Mouse (Mus musculus) kidney, embryonic 16.5 days (tissue): ENCODE data around the gene Htr1f. TPM values are rescaled to one million over a fixed set of nuclear protein-coding genes. Genes with fewer than 3 reads are reported as not detected.

Source experiments
- ATAC-seq: fragments of 200-750 bp; cut with Nextera tagmentation; 2 replicates; pipeline ENCODE4 v1.8.0; 2017; ENCODE audit warnings: moderate TSS enrichment; ENCODE audit not compliant: low FRiP score, low TSS enrichment
- H3K27ac ChIP-seq: fragments of 300-500 bp; sonication (generic); 2 replicates; pipeline ENCODE4 v1.5.1; 2014; ENCODE audit warnings: low read length
- H3K27me3 ChIP-seq: fragments of 300-500 bp; sonication (generic); 2 replicates; pipeline ENCODE4 v1.6.1; 2014; ENCODE audit warnings: low read length, control low read depth, mixed read lengths; ENCODE audit not compliant: insufficient read depth
- H3K36me3 ChIP-seq: fragments of 300-500 bp; sonication (generic); 2 replicates; pipeline ENCODE4 v1.6.1; 2014; ENCODE audit warnings: low read length, control low read depth, mixed read lengths; ENCODE audit not compliant: insufficient read depth
- H3K4me1 ChIP-seq: fragments of 300-500 bp; sonication (generic); 2 replicates; pipeline ENCODE4 v1.6.1; 2014; ENCODE audit warnings: low read length, control low read depth, mixed read lengths; ENCODE audit not compliant: insufficient read depth
- H3K4me2 ChIP-seq: fragments of 300-500 bp; sonication (generic); replicated peaks from 2 replicates; pipeline ENCODE4 v1.6.1; 2014; ENCODE audit warnings: low read depth, low read length
- H3K4me3 ChIP-seq: fragments of 300-500 bp; sonication (generic); 2 replicates; pipeline ENCODE4 v1.5.1; 2014; ENCODE audit warnings: mild to moderate bottlenecking, low read length
- H3K9ac ChIP-seq: fragments of 300-500 bp; sonication (generic); replicated peaks from 2 replicates; pipeline ENCODE4 v1.6.1; 2014; ENCODE audit warnings: low read length
- H3K9me3 ChIP-seq: fragments of 300-500 bp; sonication (generic); 2 replicates; pipeline ENCODE4 v1.6.1; 2016; ENCODE audit warnings: low read length, control low read depth
- WGBS: fragments of 180-500 bp; shearing (Covaris S2); extraction: QIAGEN DNeasy Blood & Tissue Kit; methylation state at CpG from one replicate; pipeline ENCODE4 v1.1.7; 2014; 5-methylcytosine and 5-hydroxymethylcytosine counted together
- polyA plus RNA-seq: library from polyadenylated mRNA; unstranded; fragments of >200 nt; fragmentation: Nextera tagmentation; extraction: Ambion mirVana; gene quantifications from 2 replicates; pipeline ENCODE4 v1.2.1, GENCODE M21; 2015

Gene Htr1f
- polyA plus RNA-seq, 1 experiment from 2014 or later, result not detected

DNA sequence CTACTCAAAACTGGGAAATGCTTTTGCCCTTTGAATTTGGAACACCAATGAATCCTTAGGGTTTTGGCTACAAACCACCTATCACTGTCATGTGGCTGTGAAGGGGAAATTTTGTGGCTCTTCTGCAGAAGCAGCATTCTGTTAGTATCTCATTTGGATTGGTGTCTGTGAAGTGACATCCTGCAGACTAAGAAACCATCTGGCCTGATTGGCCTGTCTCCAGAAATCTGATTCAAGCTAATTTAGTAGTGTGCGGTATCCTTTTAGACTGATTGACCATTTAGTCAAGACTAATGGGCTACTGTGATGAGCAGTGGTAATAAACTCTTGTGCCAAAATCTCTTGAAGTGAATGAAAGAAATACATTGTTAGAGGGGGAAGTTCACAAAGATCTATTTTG is 76.0 kb downstream of the Htr1f start:
- H3K27me3 ChIP-seq, result no peaks in the 10 kb centered on the region
- ATAC-seq, result no peak

DNA sequence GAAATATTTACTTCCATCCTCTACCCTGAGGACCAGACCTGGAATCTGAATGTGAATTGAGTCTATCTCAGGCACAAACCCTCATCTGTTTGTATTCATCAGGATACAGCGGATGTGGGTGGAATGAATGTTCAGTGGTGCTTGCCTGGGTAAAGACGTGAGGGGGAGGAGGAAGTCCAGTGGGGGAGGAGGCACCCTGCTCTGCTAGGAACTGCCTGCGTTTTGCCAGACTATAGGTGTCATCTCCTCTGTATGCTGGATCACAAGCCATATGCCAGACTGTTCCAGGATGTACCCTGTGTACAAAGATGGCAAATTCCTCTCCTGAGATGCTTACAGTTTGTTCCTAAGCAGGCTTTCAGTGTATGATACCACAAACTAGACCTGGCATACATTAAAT is 83.3 kb downstream of the Htr1f start:
- H3K9me3 ChIP-seq, result no peaks in the 10 kb centered on the region
- H3K9ac ChIP-seq, result no peak overlapping the region
- WGBS, result 74% methylated on average over 3 of the region's 3 CpGs
- H3K27ac ChIP-seq, result no peak overlapping the region
- no peak overlapping the region for H3K4me2 ChIP-seq
- no peak for ATAC-seq
- H3K36me3 ChIP-seq, result no peaks in the 10 kb centered on the region
- no peak overlapping the region for H3K4me3 ChIP-seq
- H3K4me1 ChIP-seq, result no peaks in the 10 kb centered on the region
- no peaks in the 10 kb centered on the region for H3K27me3 ChIP-seq

More for the DNA sequence above, 76.0 kb downstream of the Htr1f start:
- H3K36me3 ChIP-seq, result no peaks in the 10 kb centered on the region
- H3K27ac ChIP-seq, result no peak overlapping the region
- no peak overlapping the region for H3K9ac ChIP-seq
- H3K4me2 ChIP-seq, result no peak overlapping the region
- WGBS, result 61% methylated on average over 1 of the region's 1 CpGs
- no peaks in the 10 kb centered on the region for H3K9me3 ChIP-seq
- H3K4me3 ChIP-seq, result no peak overlapping the region
- H3K4me1 ChIP-seq, result no peaks in the 10 kb centered on the region

DNA sequence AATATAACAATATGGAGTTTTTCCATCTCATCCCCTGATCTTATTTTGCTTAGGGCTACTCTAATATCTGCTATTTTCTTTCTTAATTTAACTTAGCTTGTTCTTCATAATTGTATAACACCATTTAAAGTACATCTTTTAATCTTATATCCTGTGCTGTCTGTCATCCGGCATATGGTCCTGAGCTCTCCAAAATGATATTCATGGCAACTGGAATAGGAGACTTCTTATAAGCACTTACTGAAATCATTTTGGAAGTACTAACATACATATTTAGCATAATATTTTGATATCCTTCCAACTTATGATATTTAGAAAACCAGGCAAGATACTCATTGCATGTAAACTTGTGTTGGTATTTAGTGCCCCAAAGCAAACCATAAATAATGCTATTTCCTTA is 86.9 kb downstream of the Htr1f start:
- WGBS, result 94% methylated on average over 1 of the region's 1 CpGs
- Histone ChIP-seq H3K27me3 (no peaks in the 10 kb centered on the region), H3K4me3 (no peak overlapping the region), H3K9ac (no peak overlapping the region), H3K4me1 (no peaks in the 10 kb centered on the region), H3K9me3 (no peaks in the 10 kb centered on the region), H3K36me3 (no peaks in the 10 kb centered on the region), H3K27ac (no peak overlapping the region), H3K4me2 (no peak overlapping the region)
- ATAC-seq, result no peak

- Histone ChIP-seq H3K27me3 (no peaks in the 10 kb centered on the region), H3K36me3 (no peaks in the 10 kb centered on the region), H3K27ac (no peak overlapping the region), H3K4me1 (no peaks in the 10 kb centered on the region), H3K9ac (no peak overlapping the region), H3K4me2 (no peak overlapping the region), H3K9me3 (no peaks in the 10 kb centered on the region), H3K4me3 (no peak overlapping the region)
- peak; percentile 57; the same call in 1 of the 2 replicates for ATAC-seq
- WGBS, result 30% methylated on average over 7 of the region's 7 CpGs
Observed at GRCm38 (mm10) chr16:65018134-65018533, 87.5 kb downstream of the Htr1f start.

DNA sequence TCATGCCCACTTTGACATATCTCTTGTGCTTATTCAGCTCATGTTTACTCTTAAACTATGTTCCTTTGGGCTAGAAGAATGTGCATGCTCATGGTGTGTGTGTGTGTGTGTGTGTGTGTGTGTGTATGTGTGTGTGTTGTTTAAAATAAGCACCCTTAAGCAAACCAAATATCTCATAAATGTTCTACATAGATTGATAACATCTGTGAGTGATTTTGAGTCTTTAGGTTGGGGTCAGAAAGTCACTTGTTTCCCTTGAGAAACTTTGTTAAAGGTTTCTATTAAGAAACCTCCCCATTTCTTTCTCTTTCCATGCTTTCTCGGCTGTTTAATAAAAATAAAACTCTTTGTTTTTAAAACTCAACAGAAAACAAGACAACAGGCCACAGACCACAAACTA is 88.1 kb downstream of the Htr1f start:
- H3K9ac ChIP-seq, result no peak overlapping the region
- ATAC-seq, result no peak
- no peaks in the 10 kb centered on the region for H3K27me3 ChIP-seq
- no peak overlapping the region for H3K4me3 ChIP-seq
- 32% methylated on average over 1 of the region's 1 CpGs for WGBS
- H3K36me3 ChIP-seq, result no peaks in the 10 kb centered on the region
- H3K27ac ChIP-seq, result no peak overlapping the region
- no peaks in the 10 kb centered on the region for H3K4me1 ChIP-seq
- H3K4me2 ChIP-seq, result no peak overlapping the region
- no peaks in the 10 kb centered on the region for H3K9me3 ChIP-seq

DNA sequence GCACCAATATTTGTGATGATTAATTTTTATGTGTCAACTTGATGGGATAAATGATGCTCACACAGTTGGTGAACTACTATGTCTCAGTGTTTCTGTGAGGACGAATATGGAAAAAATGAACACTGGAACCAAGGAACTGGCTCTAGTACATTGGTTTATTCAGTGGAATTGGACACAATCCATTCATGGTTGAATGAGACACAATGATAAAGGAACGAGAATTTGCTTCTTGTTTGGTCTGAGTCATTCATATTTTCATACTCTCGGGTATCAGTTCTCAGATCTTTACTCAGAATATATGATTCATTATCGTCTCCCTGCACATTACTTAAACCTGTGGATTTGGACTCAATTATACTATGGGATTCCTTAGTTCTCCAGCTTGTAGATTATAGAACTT is 90.4 kb downstream of the Htr1f start:
- 83% methylated on average over 4 of the region's 4 CpGs for WGBS
- no peak for ATAC-seq

GRCm38 (mm10) chr16:65001993-65002821 is 103.4 kb downstream of the Htr1f start:
- WGBS, result 79% methylated on average over 6 of the region's 6 CpGs
- no peak for ATAC-seq

More for the DNA sequence above, 90.4 kb downstream of the Htr1f start:
- Histone ChIP-seq H3K4me3 (no peak overlapping the region), H3K9me3 (no peaks in the 10 kb centered on the region), H3K36me3 (no peaks in the 10 kb centered on the region), H3K9ac (no peak overlapping the region), H3K27ac (no peak overlapping the region), H3K4me2 (no peak overlapping the region), H3K27me3 (no peaks in the 10 kb centered on the region), H3K4me1 (no peaks in the 10 kb centered on the region)

DNA sequence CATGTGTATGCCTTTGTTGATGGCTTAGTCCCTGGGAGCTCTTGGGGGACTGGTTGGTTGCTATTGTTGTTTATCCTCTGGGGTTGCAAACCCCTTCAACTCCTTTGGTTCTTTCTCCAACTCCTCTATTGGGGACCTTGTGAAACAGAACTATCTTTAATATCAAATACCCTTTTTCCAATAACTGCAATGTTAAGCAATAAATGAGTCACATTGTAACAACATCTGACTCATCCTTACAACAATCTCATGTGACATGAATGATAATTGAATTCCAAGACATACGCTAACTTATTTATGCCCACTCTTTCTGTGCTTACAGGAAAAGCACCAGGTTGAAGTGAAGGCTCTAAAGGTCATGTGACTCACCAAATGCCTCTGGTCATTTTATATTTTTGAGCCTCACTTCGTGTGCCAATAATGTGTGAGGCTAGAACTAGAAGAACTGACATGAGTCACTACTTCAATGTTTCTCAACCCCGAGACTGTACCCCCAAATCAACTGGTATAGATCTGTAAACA is 116.3 kb downstream of the Htr1f start:
- no peak overlapping the region for H3K27ac ChIP-seq

More at GRCm38 (mm10) chr16:65001993-65002821, 103.4 kb downstream of the Htr1f start:
- H3K27ac ChIP-seq, result no peak overlapping the region
- H3K4me2 ChIP-seq, result no peak overlapping the region
- no peaks in the 10 kb centered on the region for H3K27me3 ChIP-seq
- no peaks in the 10 kb centered on the region for H3K36me3 ChIP-seq
- H3K9ac ChIP-seq, result no peak overlapping the region
- no peaks in the 10 kb centered on the region for H3K9me3 ChIP-seq
- H3K4me1 ChIP-seq, result no peaks in the 10 kb centered on the region
- H3K4me3 ChIP-seq, result no peak overlapping the region

GRCm38 (mm10) chr16:64987564-64987963 is 118.1 kb downstream of the Htr1f start:
- no peak overlapping the region for H3K9ac ChIP-seq
- 93% methylated on average over 6 of the region's 6 CpGs for WGBS

More for the DNA sequence above, 116.3 kb downstream of the Htr1f start:
- H3K9me3 ChIP-seq, result no peaks in the 10 kb centered on the region
- no peaks in the 10 kb centered on the region for H3K36me3 ChIP-seq
- H3K9ac ChIP-seq, result no peak overlapping the region
- H3K4me2 ChIP-seq, result no peak overlapping the region
- no peaks in the 10 kb centered on the region for H3K27me3 ChIP-seq
- WGBS, result 70% methylated on average over 3 of the region's 3 CpGs
- no peaks in the 10 kb centered on the region for H3K4me1 ChIP-seq
- no peak overlapping the region for H3K4me3 ChIP-seq
- ATAC-seq, result no peak

DNA sequence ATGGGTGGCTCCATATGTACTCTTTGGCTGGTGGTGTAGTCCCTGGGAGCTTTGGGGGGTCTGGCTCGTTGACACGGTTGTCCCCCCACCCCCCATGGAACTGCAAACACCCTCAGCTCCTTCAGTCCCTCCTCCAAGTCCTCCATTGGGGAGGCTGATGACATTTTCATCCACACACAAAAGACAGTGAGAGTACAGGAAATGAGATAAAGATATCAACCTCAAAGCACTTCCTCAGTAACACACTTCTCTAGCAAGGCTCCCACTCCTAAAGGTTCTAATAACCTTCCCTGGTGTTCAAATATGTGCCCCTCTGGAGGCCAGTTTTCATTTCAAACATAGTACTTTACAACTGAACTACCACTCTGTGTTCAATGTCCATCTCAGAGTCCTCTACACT is 118.6 kb downstream of the Htr1f start:
- Histone ChIP-seq H3K9me3 (no peaks in the 10 kb centered on the region), H3K36me3 (no peaks in the 10 kb centered on the region), H3K4me3 (no peak overlapping the region), H3K27ac (no peak overlapping the region), H3K4me1 (no peaks in the 10 kb centered on the region), H3K9ac (no peak overlapping the region), H3K4me2 (no peak overlapping the region), H3K27me3 (no peaks in the 10 kb centered on the region)
- WGBS, result 80% methylated on average over 2 of the region's 2 CpGs
- no peak for ATAC-seq

More at GRCm38 (mm10) chr16:64987564-64987963, 118.1 kb downstream of the Htr1f start:
- no peaks in the 10 kb centered on the region for H3K9me3 ChIP-seq
- no peaks in the 10 kb centered on the region for H3K4me1 ChIP-seq
- H3K4me3 ChIP-seq, result no peak overlapping the region
- H3K4me2 ChIP-seq, result no peak overlapping the region
- H3K36me3 ChIP-seq, result no peaks in the 10 kb centered on the region
- no peak overlapping the region for H3K27ac ChIP-seq
- no peak for ATAC-seq
- H3K27me3 ChIP-seq, result no peaks in the 10 kb centered on the region
